Mouse (Mus musculus) hindbrain, postnatal 0 days (tissue): ENCODE measurements around the gene Phactr1. TPM values are rescaled to one million over a fixed set of nuclear protein-coding genes. Genes with fewer than 3 reads are reported as not detected.
A peak's percentile ranks its signal among the peaks of the same experiment; 100 is the strongest.

Experiments
- ATAC-seq: fragments of 200-750 bp; cut with Nextera tagmentation; 2 replicates; pipeline ENCODE4 v1.8.0; 2017; ENCODE audit warnings: mild to moderate bottlenecking, moderate TSS enrichment, moderate library complexity
- DNase-seq: peaks from one replicate; pipeline ENCODE4 v3.0.0-alpha.2; 2015; ENCODE audit warnings: low spot score
- H3K27ac ChIP-seq: fragments of 300-500 bp; sonication (generic); 2 replicates; pipeline ENCODE4 v1.5.1; 2014; ENCODE audit warnings: mild to moderate bottlenecking
- H3K27me3 ChIP-seq: fragments of 300-500 bp; sonication (generic); 2 replicates; pipeline ENCODE4 v1.6.1; 2014; ENCODE audit warnings: low read length, mixed read lengths; ENCODE audit not compliant: insufficient read depth
- H3K36me3 ChIP-seq: fragments of 300-500 bp; sonication (generic); 2 replicates; pipeline ENCODE4 v1.6.1; 2014; ENCODE audit warnings: low read length, mixed read lengths; ENCODE audit not compliant: insufficient read depth
- H3K4me1 ChIP-seq: fragments of 300-500 bp; sonication (generic); 2 replicates; pipeline ENCODE4 v1.6.1; 2014; ENCODE audit warnings: antibody characterized with exemption, low read length, mixed read lengths; ENCODE audit not compliant: insufficient read depth
- H3K4me2 ChIP-seq: fragments of 300-500 bp; sonication (generic); 2 replicates; pipeline ENCODE4 v1.6.1; 2014; ENCODE audit warnings: low read depth, mild to moderate bottlenecking, low read length, moderate library complexity, mixed read lengths
- H3K4me3 ChIP-seq: fragments of 300-500 bp; sonication (generic); 2 replicates; pipeline ENCODE4 v1.5.1; 2014; ENCODE audit warnings: low read length
- H3K9ac ChIP-seq: fragments of 300-500 bp; sonication (generic); replicated peaks from 2 replicates; pipeline ENCODE4 v1.6.1; 2014; ENCODE audit warnings: mild to moderate bottlenecking, low read length, moderate library complexity, mixed read lengths
- H3K9me3 ChIP-seq: fragments of 300-500 bp; sonication (generic); 2 replicates; pipeline ENCODE4 v1.6.1; 2016; ENCODE audit warnings: low read length, mixed read lengths
- CTCF ChIP-seq: IDR thresholded peaks from 2 replicates; pipeline ENCODE4 v1.5.1; 2016; ENCODE audit warnings: antibody characterized with exemption, control low read depth, low read depth
- WGBS: fragments of 180-500 bp; shearing (Covaris S2); extraction: QIAGEN DNeasy Blood & Tissue Kit; methylation state at CpG from one replicate; pipeline ENCODE4 v1.1.7; 2014; 5-methylcytosine and 5-hydroxymethylcytosine counted together
- polyA plus RNA-seq: library from polyadenylated mRNA; unstranded; fragments of >200 nt; fragmentation: Nextera tagmentation; extraction: Ambion mirVana; gene quantifications from 2 replicates; pipeline ENCODE4 v1.2.1, GENCODE M21; 2015
- total RNA-seq: library from RNA; depleted of rRNA; stranded (reverse); fragments of >200 nt; gene quantifications from 2 replicates; pipeline ENCODE4 v1.2.3, GENCODE M21; 2014

The Phactr1 gene
- total and polyA plus RNA-seq, 2 experiments from 2014 or later, result 46.6 to 56.7 TPM

DNA sequence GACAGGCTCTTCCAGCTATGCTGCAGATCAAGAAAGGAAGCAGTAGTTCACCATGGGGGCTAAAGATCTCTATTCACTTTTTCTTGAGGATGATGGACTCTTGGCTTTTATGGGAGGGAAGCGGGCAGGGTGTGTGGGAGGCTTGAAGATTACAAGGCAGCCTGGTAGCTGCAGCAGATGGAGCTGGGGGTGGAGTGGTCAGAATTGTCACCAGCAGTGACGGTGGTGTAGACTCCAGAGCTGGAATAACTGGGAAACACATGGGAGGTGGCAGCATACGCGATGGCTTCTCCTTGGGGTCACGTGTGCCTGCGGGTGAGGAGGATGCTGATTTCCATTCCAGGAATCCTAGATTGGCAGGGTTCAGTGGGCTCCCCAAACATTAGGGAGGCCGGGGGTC lies 3.8 kb downstream of the Phactr1 start:
- DNase-seq, result no peak
- no peak overlapping the region for H3K4me3 ChIP-seq
- no peaks in the 10 kb centered on the region for H3K27me3 ChIP-seq
- WGBS, result 90% methylated on average over 7 of the region's 7 CpGs
- H3K9me3 ChIP-seq, result no peaks in the 10 kb centered on the region
- ATAC-seq, result no peak
- TF ChIP-seq CTCF, result no peak
- no peak overlapping the region for H3K27ac ChIP-seq
- H3K4me1 ChIP-seq, result no peaks in the 10 kb centered on the region
- H3K36me3 ChIP-seq, result no peaks in the 10 kb centered on the region
- no peak overlapping the region for H3K9ac ChIP-seq
- H3K4me2 ChIP-seq, result no peak overlapping the region

DNA sequence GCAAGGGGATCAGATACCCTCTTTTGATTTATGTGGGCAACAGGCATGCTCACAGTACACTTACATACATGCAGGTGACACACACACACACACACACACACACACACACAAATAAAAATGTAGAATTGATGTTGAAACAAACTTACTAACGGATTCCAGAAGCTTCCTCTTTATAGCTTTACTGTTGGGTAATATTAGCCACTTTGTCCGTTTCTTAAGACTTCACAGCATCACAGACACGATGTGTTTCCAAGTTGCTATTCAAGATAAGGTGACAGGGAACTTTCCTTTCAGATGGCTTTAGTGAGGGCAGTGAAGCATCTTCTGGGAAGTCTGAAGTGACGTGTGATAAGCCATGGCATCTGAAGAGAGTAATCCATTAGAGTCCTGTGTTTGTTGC lies 11.8 kb downstream of the Phactr1 start:
- DNase-seq (no peak), ATAC-seq (no peak)
- H3K27me3 ChIP-seq, result no peaks in the 10 kb centered on the region
- H3K36me3 ChIP-seq, result no peaks in the 10 kb centered on the region
- WGBS, result 83% methylated on average over 4 of the region's 4 CpGs
- H3K4me2 ChIP-seq, result no peak overlapping the region
- H3K4me3 ChIP-seq, result no peak overlapping the region
- H3K9me3 ChIP-seq, result no peaks in the 10 kb centered on the region
- no peak for TF ChIP-seq CTCF
- H3K9ac ChIP-seq, result no peak overlapping the region
- no peak overlapping the region for H3K27ac ChIP-seq
- no peaks in the 10 kb centered on the region for H3K4me1 ChIP-seq

DNA sequence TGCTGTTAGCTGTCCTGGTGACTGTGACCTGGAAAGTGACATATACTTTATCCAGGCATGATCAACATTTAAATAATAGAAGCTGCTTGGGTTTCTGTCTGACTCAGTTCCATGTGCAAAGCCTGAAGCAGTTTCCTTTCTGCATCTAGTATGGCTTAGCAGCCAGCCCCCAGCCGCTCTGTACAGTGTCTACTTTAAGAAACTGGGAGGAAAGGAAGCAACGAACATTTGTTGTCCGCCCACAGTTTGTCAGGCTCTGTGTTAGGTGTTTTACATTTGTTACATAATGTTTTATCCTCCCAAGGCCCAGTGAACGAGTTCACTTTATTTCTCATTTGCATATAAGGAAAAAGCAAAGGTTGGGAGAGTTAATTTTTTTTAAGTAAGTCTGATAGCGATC lies 16.2 kb downstream of the Phactr1 start:
- no peaks in the 10 kb centered on the region for H3K4me1 ChIP-seq
- ATAC-seq, result no peak

DNA sequence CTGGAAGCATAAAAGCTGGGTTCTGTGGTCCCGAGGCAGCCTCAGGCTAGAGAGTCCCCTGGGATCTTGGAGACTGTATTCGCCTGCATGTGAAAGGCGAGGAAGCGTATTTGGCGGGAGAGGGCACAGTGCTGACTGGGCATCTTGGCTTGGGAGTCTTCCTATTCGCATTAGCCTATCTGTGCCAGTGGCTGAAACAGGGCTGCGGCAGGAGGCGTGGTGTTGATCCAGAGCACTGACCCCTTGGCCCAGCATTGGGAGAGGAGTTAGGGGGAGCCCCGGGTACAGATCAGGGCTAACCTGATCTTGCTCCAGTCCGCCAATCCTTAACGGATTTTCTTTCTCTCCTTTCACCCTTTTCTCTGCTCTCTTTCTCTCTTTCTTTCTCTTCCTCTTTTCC lies 28.7 kb downstream of the Phactr1 start:
- Histone ChIP-seq H3K4me2 (peak overlapping the region; percentile 68), H3K27me3 (no peaks in the 10 kb centered on the region), H3K9ac (peak overlapping the region; percentile 84), H3K9me3 (no peaks in the 10 kb centered on the region), H3K4me3 (peak overlapping the region; percentile 77), H3K36me3 (no peaks in the 10 kb centered on the region), H3K4me1 (0 out of 2 replicates have a peak, but pooled peaks cover 3% of the 10 kb centered on the region), H3K27ac (0 out of 2 replicates have a peak overlapping the region, but pooled peaks have one; percentile 83)
- DNase-seq, result peak; percentile 70
- peak; percentile 70 for ATAC-seq
- 3% methylated on average over 11 of the region's 11 CpGs for WGBS
- TF ChIP-seq CTCF, result no peak

More for the DNA sequence above, 16.2 kb downstream of the Phactr1 start:
- no peaks in the 10 kb centered on the region for H3K9me3 ChIP-seq
- H3K36me3 ChIP-seq, result no peaks in the 10 kb centered on the region
- no peak for DNase-seq
- H3K9ac ChIP-seq, result no peak overlapping the region
- no peak overlapping the region for H3K27ac ChIP-seq
- no peak for TF ChIP-seq CTCF
- H3K4me3 ChIP-seq, result no peak overlapping the region
- H3K4me2 ChIP-seq, result no peak overlapping the region
- 72% methylated on average over 5 of the region's 5 CpGs for WGBS
- H3K27me3 ChIP-seq, result no peaks in the 10 kb centered on the region

DNA sequence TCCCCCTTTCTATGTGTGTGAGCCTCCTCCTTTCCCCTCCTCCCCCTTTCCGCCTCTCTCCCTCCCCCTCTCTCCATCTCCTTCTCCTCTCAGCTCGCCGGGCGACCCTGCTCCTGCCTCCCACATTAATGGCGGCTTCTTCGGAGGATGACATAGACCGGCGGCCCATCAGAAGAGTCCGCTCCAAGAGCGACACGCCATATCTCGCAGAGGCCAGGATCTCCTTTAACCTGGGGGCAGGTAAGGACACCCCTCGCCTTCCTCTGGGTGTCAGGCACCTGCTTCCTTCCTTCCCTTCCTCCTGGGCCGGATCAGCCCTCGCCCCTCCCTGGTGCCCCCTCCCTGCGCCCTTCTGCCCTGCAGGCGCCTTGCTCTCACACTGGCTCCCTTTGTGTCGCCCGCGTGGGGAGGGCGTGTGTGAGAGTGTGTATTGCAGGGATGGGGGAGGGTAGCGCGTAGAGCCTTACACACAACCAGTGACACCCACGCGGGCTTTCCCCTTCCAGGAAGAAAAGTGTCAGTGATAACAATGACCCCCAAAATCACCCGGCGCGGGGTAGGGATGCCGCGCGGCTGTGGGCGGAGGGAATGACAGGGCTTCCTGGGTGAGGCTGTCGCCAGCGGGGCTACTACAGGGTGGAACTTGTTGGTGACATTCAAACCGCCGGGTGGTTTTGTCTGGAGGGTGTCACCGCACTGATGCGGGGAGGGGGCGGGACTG lies 29.3 kb downstream of the Phactr1 start:
- H3K4me2 ChIP-seq, result peak overlapping the region; percentile 68
- WGBS, result under 1% methylated on average over 39 of the region's 39 CpGs

DNA sequence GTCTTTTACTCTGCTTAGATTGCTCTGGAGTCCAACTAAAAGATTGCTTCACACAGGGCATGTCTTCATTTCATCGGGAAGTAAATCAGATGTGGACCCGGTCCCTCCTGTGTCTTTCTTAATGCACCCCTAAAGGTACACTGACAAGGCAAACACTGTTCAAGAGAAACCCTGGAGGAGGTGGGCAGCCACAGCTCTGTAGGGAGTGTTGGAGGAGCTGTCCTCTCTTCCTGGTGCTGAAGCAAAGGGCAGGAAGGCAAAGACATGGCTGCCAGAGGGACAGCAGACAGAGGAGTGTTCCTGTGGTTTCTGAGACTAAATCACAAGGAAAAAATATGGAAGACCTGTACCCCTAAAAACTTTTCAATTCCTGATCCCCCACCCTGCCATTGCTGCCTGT lies 31.1 kb downstream of the Phactr1 start:
- Histone ChIP-seq H3K4me1 (0 out of 2 replicates have a peak, but pooled peaks cover 3% of the 10 kb centered on the region), H3K4me3 (no peak overlapping the region)
- 32% methylated on average over 2 of the region's 2 CpGs for WGBS

More for the DNA sequence above, 29.3 kb downstream of the Phactr1 start:
- peak; percentile 44 for TF ChIP-seq CTCF
- H3K9me3 ChIP-seq, result no peaks in the 10 kb centered on the region
- H3K27me3 ChIP-seq, result no peaks in the 10 kb centered on the region
- peak; percentile 70 for DNase-seq
- H3K36me3 ChIP-seq, result no peaks in the 10 kb centered on the region
- H3K4me1 ChIP-seq, result 0 out of 2 replicates have a peak, but pooled peaks cover 3% of the 10 kb centered on the region
- peak overlapping the region; percentile 77 for H3K4me3 ChIP-seq
- peak; percentile 91 for ATAC-seq
- peak overlapping the region; percentile 83 for H3K27ac ChIP-seq
- H3K9ac ChIP-seq, result peak overlapping the region; percentile 84

DNA sequence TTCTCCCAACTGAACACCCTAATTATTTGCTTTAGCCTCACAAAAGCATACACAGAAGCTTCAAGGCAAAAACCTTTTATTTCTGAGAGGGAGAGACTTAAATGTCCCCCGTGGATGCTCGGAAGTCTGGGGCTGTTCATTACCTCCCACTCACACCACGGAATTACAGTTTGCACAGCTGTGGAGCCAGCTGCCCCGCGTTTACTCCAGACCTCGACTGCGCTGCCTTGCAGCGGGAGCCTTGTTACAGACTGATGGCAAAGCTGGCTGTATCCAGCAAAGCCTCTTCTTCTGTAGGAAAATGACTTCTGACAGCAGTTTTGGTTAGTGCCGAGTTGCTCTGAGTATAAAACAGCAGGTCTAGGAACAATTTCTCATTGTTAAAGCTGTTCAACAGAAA lies 39.0 kb downstream of the Phactr1 start:
- no peak overlapping the region for H3K4me3 ChIP-seq
- TF ChIP-seq CTCF, result no peak
- ATAC-seq (no peak), DNase-seq (peak; percentile 43)
- H3K9ac ChIP-seq, result no peak overlapping the region
- H3K36me3 ChIP-seq, result no peaks in the 10 kb centered on the region
- H3K4me1 ChIP-seq, result no peaks in the 10 kb centered on the region
- 33% methylated on average over 9 of the region's 9 CpGs for WGBS
- no peaks in the 10 kb centered on the region for H3K9me3 ChIP-seq
- H3K27me3 ChIP-seq, result no peaks in the 10 kb centered on the region
- no peak overlapping the region for H3K4me2 ChIP-seq
- no peak overlapping the region for H3K27ac ChIP-seq

More for the DNA sequence above, 31.1 kb downstream of the Phactr1 start:
- Histone ChIP-seq H3K4me2 (peak overlapping the region; percentile 68; the same call in 1 of the 2 replicates), H3K27ac (no peak overlapping the region), H3K36me3 (no peaks in the 10 kb centered on the region), H3K9ac (no peak overlapping the region), H3K9me3 (no peaks in the 10 kb centered on the region), H3K27me3 (no peaks in the 10 kb centered on the region)
- DNase-seq (peak; percentile 36), ATAC-seq (no peak)
- TF ChIP-seq CTCF, result no peak
